Mouse (Mus musculus): ENCODE measurements around the gene Wipf1.

The Wipf1 gene

DNA sequence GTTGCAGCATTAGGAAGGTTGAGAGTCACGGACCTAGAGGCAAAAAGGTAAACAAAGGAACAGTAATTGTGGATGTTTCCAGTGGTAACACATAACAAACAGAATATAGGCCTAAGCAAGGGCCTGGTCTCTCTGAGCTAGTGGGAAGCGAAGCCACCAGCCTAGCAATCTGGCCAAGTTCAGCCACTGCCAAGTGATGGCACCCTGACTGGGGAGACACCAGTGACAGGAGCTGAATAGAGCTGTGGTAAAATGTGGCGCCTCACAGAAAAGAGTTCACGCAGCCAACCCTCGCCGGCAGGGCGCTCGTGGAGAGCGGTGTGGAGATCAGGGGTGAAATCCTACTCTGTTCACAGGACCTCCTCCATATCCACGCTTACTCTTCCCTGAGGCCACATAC lies 63.1 kb downstream of the Wipf1 start:
- no peak for DNase-seq

DNA sequence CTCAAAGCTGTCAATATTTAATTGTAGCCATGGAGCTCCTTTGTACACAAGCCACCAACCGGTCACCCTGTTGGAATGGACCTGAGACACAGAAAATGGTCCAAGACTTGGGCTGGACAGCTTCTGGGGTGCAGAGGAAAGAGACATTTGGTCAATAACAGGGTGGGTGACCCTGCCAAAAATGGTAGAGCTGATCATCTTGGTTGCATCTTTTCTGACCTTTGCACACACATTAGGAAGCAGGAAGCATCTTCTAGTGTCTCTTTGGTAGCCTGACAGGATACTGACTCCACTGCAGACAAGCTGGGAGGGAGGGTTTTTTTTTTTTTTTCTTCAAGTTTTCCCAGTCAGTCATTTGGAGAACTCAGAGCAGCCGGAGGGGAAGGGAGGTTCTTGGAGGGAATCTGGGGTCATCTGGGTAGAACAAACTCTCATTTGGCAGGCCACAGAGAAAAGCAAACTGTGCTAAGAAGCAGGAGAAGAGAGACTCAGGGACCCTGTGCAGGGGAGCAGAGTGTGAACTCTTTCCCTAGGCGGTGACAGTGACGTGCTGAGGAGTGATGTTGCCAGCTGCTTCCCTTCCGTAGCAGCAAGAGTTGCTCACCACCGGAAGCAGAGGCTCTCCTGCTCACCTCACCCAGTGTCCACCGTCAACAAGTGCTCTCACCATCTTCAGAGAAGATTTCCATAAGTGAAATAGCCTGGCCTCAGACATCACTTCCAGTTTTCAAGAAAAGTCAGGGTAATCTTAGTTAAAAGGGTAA lies 65.9 kb downstream of the Wipf1 start:
- no peak for DNase-seq

DNA sequence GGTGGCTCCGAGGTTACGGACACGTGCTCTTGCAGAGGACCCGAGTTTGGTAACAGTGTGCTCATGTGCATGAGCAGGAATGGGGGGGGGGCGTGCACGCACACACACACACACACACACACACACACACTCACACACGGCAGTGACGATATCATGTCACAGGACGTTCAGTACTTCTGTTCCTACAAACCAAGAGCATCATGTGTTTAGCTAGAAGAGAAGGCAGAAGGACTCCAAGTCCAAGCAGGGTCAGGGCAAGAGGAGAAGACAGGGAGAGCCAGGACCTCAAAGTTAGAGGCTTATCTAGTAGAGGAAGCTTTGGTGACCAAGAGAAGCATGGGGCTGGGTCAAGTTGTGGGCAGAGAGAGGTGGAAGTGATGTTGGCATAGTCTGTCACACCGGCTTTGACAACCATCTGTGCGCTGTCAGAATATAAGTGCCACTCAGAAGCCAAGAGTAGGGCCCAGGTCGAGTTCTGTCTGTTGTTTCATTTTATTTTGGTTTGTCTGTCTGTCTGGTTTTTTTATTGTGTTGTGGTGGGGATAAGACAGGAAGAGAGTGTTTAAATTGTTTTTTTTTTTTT lies 66.7 kb downstream of the Wipf1 start:
- DNase-seq = no peak

DNA sequence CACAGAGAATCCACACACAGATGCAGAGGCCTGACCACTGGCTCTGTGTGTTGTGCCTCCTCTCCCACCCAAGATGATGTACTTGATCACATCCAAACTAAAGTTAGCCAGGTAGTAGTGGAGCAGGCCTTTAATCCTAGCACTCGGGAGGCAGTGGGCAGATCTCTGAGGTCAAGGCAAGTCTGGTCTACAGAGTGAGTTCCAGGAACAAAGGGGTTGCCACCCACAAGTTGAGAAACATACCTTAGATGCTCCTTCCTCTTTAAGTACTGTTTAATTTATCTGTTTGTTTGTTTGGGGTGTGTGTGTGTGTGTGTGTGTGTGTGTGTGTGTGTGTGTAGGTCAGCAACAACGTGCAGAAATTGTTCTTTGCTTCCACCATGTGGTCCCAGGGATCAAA lies 67.3 kb downstream of the Wipf1 start:
- no peak for DNase-seq

DNA sequence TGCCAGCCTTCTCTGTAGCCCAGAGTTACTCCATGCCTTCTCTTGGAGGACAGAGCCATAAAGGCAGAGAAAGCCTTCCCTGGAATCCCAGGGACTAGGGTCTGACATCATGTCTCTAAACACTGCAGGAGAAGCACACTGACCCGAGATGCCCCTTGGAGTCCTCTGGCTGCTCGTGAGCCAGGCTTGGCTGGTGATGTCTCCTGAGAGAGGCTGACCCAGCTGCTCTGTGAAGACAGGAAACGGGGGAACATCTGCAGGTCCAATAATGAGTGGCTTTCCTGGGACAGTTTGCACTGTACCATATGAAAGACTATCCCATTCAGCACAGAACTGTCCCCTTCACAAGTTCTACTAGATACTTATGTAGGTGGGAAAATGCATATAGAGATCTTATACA lies 69.4 kb downstream of the Wipf1 start:
- DNase-seq = no peak

DNA sequence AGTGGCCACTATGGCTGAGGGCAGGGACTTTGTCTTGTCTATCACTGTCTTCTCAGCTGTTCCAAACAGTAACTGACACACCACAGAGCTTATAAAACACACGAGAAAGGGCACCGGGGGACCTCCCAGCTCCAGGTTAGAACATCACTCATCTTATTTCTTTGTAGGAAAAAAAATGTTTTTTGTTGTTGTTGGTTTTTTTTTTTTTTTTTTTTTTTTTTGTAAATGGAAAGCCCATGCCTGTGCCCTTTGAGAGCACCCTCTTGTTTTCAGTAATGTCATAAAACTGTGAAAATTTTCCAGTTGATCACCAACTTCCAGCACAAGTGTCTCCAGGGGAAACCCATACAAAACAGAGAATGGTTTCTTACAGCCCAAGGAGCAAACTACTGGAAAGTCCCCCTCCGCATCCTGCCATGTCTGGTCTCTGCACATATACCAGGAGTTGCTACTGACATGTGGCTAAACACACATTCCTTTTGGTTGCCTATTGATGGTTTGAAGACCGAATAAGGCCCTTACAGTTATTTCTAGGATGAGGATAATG lies 69.9 kb downstream of the Wipf1 start:
- no peak for DNase-seq

DNA sequence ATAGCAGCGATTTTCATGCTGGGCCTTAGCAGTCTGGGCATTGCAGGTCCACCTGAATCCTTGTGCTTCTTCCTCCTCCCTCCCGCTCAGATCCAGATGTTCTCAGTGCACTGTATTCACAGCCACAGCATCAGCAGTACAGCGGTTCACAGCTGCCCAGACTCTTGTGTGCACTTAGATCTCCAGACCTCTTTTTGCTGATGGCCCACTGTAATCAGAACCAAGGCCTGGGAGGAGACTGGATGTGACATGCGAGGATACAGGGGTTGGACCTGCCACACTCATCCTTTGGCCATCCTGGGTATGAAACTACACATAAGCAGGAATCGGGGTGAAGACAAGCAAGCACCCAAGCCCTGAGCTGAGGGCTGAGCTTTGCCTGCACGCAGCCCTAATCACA lies 72.6 kb downstream of the Wipf1 start:
- DNase-seq = no peak

DNA sequence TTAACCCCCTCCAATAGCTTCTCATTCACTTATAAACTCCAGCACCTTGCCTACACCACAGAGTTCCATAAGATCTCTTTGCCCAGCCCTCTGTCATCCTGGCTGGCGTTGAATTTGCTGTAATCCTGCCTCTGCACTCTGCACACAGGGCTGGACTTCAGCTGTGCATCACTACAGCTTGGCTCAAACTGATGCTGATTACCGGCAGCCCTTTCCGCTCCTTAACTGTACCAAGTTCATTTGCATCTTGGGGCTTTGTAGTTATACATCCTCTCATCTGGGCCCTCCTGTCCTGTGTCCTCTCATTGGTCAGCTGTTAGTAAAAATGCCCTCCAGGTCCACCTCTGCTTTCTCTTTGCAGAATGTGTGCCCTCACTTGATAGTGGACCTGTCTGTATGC lies 73.4 kb downstream of the Wipf1 start:
- DNase-seq = no peak

DNA sequence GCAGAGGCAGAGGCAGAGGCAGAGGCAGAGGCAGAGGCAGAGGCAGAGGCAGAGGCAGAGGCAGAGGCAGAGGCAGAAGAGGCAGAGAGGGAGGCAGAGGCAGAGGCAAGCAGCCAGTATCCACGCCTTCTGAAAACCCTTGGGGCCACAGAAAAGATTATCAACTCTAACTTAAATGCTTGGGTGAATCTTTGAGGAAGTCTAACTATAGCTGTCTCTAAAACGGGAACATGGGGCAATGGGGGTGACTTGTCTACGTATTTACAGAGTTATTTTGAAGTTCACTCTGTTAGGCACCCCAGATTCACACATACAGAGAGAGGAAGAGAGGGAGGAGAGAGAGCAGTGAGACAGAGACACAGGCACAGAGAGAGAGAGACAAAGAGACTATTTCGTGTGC lies 74.0 kb downstream of the Wipf1 start:
- no peak for DNase-seq

DNA sequence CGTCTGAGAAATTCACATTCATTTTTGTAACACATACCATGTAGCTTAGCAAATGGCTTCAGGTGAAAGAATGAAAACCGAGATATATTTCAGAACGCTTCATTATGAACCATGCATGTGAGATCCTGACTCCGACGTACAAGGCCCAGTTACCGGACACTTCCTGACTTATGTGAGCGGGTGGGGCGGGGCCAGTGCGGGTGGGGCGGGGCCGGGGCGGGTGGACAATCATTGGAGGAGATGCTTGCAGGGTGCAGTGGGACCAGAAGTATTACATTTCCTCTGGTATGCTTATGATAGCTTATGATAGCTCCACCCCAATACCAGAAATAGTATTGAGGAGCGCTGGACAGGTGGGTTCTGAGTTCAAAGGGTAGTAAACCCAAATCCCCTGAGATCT lies 74.9 kb downstream of the Wipf1 start:
- no peak for DNase-seq

DNA sequence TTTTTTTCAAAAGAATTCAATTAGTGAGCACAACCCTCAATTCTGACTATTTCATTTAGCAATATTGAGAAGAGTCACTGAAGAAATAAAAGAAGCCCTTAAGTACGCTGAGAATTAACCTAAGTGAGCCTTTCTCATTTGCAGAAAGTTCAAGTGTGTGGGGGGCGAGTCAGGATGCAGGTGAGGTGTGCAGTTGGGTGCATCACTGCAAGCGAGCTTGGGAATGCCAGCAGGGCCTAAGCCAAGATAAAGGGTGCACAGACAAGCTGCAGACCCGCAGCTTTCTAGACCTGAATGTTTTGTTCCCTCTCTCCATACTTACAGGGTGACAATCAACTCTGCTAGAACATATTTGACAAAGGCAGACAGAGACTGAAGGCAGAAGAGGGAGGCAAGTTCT lies 75.3 kb downstream of the Wipf1 start:
- DNase-seq = no peak

DNA sequence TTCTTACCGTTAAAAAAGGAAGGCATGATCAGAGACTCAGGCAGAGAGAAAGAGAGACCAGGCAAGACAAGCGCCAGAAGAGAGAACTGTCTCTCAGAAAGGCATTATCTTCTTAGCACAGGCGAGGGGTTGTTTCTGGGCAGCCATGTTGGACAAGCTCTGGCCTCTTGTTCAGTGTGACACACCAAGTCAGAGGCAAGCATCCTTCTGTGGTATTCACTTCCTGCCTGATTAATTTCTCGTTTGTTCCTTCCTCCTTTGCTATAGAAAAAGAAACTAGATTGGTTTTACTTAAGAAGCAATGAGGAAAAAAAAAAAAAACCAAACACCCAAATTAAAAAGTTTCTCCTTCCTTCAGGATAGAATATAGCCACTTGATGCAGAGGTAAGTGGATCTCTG lies 75.8 kb downstream of the Wipf1 start:
- no peak for DNase-seq

DNA sequence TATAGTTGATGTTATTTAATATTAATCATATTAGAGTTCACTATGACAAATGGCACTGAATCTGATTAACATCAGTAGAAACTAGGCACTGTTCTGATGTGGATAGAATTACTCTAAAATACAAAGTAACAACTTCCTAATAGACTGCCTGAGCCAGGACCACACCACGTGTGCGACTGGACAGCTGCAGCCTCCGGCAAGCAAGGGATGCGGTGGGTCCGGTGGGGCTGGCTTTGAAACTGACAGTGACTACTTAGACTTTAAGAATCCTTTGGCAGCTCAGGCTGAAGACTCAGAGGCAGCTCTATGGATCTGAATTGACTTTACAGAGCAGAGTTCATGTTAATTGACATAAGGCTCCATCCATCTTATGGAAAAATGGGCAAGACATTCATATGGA lies 76.4 kb downstream of the Wipf1 start:
- no peak for DNase-seq

DNA sequence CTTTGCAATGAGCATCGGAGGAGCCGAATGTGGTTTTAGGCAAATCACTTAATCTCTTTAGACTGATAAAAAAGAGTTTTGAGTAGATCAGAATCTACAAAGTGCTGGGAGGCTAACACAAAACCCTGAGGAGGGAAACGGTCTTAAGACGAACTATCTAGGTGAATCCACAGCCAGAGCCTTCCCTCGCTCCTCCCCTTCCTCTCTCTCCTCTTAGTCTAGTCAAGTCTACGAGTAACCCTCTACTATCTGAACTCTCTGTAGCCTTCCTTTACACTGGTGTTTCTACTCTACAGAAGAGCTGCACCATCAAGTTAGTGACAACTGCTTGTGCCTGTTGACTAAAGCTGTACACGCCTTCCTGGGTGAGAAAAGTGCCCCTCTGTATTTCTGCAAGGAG lies 77.0 kb downstream of the Wipf1 start:
- no peak for DNase-seq

DNA sequence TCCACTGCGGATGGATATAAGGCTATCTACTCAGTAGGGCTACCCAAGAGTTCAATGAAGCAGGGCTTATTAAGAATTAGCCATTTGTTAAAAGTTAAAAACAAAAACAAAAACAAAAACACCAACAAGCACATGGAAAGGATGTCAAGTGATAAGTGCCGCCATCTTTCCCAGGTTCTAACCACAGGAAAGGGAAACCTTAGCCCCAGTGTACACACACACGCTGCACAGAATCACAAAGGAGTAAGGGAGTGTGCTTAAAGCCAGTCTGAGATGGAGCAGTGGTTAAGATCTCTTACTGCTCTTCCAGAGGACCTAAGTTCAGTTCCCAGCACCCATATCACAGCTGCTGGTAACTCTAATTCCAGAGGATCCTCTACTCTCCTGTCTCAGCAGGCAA lies 78.0 kb downstream of the Wipf1 start:
- DNase-seq = no peak

DNA sequence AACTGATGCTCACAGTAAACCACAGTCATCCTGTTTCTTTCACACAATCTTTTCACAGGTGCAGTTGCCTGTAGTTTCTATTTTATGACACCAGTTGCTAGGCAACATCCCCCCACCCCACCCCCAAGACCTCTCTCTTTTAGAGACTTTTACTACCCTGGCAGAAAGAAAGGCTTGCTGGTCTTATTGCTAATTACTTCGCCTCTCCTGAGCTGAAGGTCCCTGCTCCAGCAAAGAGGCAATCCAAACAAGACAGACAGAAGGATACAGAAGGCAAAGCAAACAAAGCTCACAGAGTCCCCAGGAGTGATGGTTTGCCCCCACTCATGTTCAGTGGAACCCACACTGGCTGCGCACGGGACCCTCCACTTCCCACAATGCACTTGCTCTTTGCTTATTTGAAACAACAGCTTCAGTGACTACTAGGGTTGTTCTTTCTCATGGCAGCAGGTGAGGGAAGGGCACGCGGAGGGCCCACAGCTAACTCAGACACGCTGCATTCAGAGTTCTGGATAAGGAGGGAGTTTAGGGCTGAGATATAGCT lies 79.3 kb downstream of the Wipf1 start:
- no peak for DNase-seq

DNA sequence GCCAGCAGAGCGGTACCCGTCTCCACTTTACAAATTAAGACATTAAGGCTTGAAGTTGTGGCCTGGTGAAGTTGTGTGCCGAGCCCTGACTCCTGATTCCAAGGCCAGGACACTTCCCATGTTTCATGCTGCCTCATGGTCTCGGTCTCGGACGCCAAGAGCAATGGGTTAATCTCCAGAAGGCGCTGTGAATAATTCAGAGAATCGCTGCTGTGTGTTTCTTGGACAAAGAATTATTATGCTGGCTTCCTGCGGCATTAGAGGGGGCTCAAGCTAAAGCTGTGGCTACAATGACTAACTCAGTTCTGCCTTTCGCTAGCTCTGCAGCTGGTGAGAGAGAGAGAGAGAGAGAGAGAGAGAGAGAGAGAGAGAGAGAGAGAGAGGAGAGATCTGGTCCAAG lies 85.5 kb downstream of the Wipf1 start:
- no peak for DNase-seq

DNA sequence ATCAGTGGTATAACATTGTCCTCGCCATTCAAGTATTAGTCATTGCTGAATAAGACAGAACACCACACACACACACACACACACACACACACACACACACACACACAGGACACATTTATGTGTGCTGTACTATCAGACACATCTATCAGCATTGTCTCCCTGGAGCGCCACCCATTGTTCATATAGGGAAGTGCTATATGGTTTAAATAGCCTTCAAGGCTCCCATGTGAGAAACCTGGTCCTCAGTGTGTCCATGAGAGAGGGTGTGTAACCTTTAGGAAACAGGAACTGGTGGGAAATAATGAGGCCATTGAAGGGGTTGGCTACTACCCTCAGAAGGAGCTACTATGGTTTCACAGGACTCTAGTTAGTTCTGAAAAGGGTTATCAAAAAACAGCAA lies 87.5 kb downstream of the Wipf1 start:
- no peak for DNase-seq

DNA sequence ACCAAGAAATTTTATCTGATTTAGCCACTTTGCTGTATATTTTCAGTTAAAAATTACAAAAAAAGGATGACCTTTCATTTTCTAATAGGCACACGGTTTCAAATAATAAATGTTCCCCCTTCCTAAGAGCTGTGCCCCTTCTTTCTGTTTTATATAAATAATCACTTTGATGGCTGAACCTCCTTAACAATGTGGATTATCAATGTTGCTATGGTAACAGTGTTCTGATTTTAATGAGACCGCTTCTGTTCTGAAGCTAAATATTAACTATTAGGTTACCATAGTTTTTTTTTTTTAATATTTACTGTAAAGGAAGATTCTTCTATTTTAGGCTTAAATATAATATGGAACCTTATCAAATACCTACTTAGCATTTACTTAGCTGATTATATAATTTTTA lies 89.2 kb downstream of the Wipf1 start:
- no peak for DNase-seq

DNA sequence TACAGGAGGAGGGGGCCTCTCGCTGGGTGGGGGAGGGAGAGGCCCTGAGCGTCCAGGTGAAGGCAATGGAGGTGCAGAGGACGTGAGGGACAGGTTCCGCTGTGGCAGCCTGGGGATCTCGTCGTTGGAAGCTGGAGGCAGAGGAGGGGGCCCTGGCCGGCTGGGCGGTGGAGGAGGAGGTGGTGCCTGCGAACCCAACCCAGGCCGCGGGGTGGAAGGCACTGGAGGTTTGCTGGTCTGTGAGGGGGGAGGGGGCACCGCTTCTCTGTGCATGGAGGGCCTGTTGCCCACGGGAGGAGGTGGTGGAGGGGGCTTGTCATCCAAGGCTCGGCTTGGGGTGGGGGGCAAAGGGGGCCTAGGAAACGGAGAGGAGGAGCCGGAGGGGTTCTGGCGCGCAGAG lies 92.6 kb downstream of the Wipf1 start:
- no peak for DNase-seq

DNA sequence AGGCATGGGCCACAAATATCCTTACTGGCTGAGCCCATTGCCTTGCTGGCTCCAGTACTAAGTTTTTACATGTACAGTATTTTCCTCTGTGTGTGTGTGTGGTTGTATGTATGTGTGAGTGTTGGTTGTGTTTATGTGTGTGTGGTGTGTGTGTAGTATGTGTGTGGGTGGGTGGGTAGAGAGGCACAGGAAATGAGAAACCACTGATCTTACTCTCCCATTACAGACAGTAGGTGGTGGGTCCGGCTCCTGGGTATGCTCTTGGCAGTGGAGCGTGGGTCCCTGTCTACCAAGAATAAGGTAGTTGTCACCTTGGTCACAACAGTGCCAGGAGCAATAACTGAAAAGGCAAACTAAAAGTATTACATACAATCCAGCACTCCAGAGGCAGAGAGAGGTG lies 93.7 kb downstream of the Wipf1 start:
- no peak for DNase-seq

DNA sequence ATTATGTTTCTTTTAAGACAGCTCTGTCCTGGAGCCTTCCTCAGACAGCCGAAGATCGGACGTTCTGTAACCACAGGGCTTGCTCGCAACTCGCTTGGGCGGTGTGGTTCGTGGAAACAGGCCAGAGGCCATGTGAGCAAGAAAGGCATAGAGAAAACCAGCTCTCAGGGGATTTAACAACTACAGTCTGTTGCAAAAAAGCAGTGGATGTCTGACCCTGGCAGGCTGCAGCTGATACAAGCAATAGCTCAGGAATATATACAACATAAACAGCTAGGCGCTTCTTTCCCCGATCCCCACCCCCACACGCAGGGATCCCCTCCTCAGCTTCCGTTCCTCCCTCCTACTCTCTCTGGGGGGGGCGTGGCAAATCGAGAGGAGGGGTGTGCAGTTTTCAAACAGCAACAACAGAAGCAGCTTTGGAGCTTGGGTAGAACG lies 97.6 kb downstream of the Wipf1 start:
- DNase-seq = no peak

DNA sequence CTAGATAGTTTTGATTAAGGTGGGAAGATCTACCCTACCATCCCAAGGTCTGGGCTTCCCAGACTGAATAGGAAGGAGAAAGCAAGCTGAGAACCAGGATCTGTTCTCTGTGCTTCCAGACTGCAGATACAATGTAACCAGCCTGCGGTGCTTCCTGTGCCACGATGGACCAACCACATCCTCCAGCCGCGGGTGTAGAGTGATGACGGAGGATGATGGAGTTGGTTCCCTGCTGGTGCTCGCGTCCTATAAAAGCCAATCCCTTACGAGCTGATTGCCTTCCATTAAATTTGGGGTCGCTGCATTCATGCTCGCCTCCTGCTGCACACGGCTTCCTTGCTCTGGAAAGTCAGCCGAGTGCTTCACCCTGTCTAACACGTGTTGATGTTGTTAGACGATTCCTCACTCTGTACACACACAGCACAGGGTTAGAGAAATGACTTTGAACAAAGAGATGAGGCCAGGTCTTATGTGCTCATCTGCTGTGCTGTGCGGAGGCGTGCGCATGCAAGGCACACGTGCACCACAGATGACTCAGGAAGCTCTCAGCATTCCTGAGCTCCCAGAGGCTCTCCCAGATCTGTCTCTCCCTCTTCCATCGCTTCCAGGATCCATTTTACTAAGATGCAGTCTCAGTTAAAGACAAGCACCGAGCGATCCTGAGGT lies 100.6 kb downstream of the Wipf1 start:
- DNase-seq = no peak

DNA sequence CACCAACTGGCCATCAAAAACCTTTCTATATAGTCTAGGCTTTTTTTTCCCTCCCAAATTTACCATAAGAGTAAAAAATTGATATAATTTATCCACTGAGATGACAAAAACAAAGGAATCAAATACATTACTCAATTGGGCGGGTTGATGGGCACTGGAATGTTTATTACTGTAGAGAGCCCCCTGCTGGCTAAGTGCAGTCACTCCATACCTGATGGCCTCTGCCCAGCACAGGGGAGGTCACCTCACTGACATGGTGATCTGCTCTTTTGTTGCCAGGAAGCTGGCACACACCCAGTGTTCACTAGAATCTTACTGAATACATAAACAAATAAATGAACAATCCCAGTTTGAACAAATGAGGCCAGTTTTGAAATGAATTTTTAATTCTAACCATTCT lies 102.2 kb downstream of the Wipf1 start:
- peak; percentile 31 for DNase-seq

All from kidney, adult 18-20 months (tissue).